In genomic region chr7:141647815-141648214, GRCm38 (mm10) we compare ENCODE assay signal across 19 mouse cellular contexts. TPM values are rescaled to one million over a fixed set of nuclear protein-coding genes. Genes with fewer than 3 reads are reported as not detected.
"Had no signal": no experiment of that assay in that cellular context is flagged by ENCODE, and none has a peak within 500 bp of the region (broad histone marks: within the 10 kb centered on the region; RNA-seq: fewer than 3 reads in every experiment).

No protein-coding gene starts in this region.

- H3K9ac ChIP-seq: limb, embryonic 12.5 days; limb, embryonic 15.5 days; liver, embryonic 14.5 days; liver, postnatal 0 days; lung, embryonic 14.5 days had no signal

- H3K4me2 ChIP-seq: limb, embryonic 12.5 days; limb, embryonic 15.5 days; liver, embryonic 11.5 days; lung, embryonic 14.5 days; midbrain, embryonic 11.5 days had no signal

- H3K27ac ChIP-seq: hindbrain, postnatal 0 days; layer of hippocampus, adult 2 months; limb, embryonic 12.5 days; limb, embryonic 15.5 days; liver, embryonic 14.5 days; macrophage had no signal

- ATAC-seq: hindbrain, postnatal 0 days; inflammation-experienced regulatory T-cells, adult 6 months; intestine, embryonic 16.5 days; liver, postnatal 0 days; lung, postnatal 0 days had no signal

- H3K36me3 ChIP-seq: limb, embryonic 12.5 days; limb, embryonic 15.5 days had no signal

- H3K4me1 ChIP-seq: limb, embryonic 12.5 days; limb, embryonic 15.5 days had no signal

- H3K4me3 ChIP-seq: layer of hippocampus, adult 2 months; limb, embryonic 12.5 days; limb, embryonic 15.5 days had no signal

- DNase-seq: layer of hippocampus, adult 9-11 months; layer of hippocampus, postnatal 36 days; left cerebral cortex, postnatal 4 days; liver, postnatal 0 days; lung, embryonic 14.5 days; midbrain, embryonic 14.5 days; thymus, adult 18-20 months; thymus, postnatal 36 days had no signal

- H3K27me3 ChIP-seq: limb, embryonic 12.5 days; limb, embryonic 15.5 days had no signal

- H3K9me3 ChIP-seq: limb, embryonic 12.5 days; limb, embryonic 15.5 days had no signal

RNA-seq across cellular contexts. Expression of gene Muc2, which starts 42.3 kb away (rescaled TPM):
- polyA plus RNA-seq: inflammation-experienced regulatory T-cells, adult 6 months; lung, embryonic 14.5 days; midbrain, embryonic 11.5 days had no signal
